Mouse (Mus musculus) ES-E14 (cell line): Measurements from ENCODE around the gene Mvd. TPM values are rescaled to one million over a fixed set of nuclear protein-coding genes. Genes with fewer than 3 reads are reported as not detected.

Experiments used
- DNase-seq: peaks from one replicate; pipeline ENCODE4 v3.0.0-alpha.2; 2013; ENCODE audit warnings: low read depth, low spot score
- H3K27ac ChIP-seq: 2 replicates; pipeline ENCODE4 v1.5.1; 2012; ENCODE audit warnings: low read depth, mild to moderate bottlenecking, low read length, moderate library complexity, mixed read lengths; ENCODE audit not compliant: poor library complexity, insufficient read depth, severe bottlenecking
- H3K36me3 ChIP-seq: 2 replicates; pipeline ENCODE4 v1.6.1; 2012; ENCODE audit warnings: mild to moderate bottlenecking, low read length, moderate library complexity, mixed read lengths; ENCODE audit not compliant: control insufficient read depth, poor library complexity, insufficient read depth, severe bottlenecking
- H3K4me1 ChIP-seq, 2 experiments: fragments of 150-350 bp in 1 of 2; sonication (generic) in 1 of 2; 2 replicates each; pipeline ENCODE4 v1.6.1; 2012; ENCODE audit warnings: low read length in 2 of 2, mild to moderate bottlenecking in 1 of 2, mixed read lengths in 1 of 2; ENCODE audit not compliant: control insufficient read depth in 2 of 2, insufficient read depth in 2 of 2, poor library complexity in 1 of 2
- H3K4me3 ChIP-seq, 2 experiments: fragments of 150-350 bp in 1 of 2; sonication (generic) in 1 of 2; 2 replicates each; pipeline ENCODE4 v1.5.1; 2012; ENCODE audit warnings: low read length in 2 of 2, low read depth in 1 of 2, mild to moderate bottlenecking in 1 of 2, mixed read lengths in 1 of 2; ENCODE audit not compliant: insufficient read depth in 1 of 2, poor library complexity in 1 of 2, severe bottlenecking in 1 of 2
- H3K9ac ChIP-seq: 2 replicates; pipeline ENCODE4 v1.6.1; 2012; ENCODE audit warnings: low read depth, mild to moderate bottlenecking, low read length, mixed read lengths; ENCODE audit not compliant: poor library complexity, insufficient read depth, severe bottlenecking
- H3K9me3 ChIP-seq: fragments of 150-350 bp; sonication (generic); 2 replicates; pipeline ENCODE4 v1.6.1; 2012; ENCODE audit warnings: low read depth, mild to moderate bottlenecking, low read length; ENCODE audit not compliant: control insufficient read depth, insufficient read depth
- CHD2 ChIP-seq: IDR thresholded peaks from 2 replicates; pipeline ENCODE4 v1.6.1; 2014; ENCODE audit warnings: mild to moderate bottlenecking, low read depth, low read length, inconsistent platforms
- HCFC1 ChIP-seq: IDR thresholded peaks from 2 replicates; pipeline ENCODE4 v1.6.1; 2012; ENCODE audit warnings: low read length, inconsistent platforms, borderline replicate concordance; ENCODE audit not compliant: insufficient read depth
- MAFK ChIP-seq: IDR thresholded peaks from 2 replicates; pipeline ENCODE4 v1.6.1; 2014; ENCODE audit warnings: mild to moderate bottlenecking, low read depth, low read length, inconsistent platforms; ENCODE audit not compliant: insufficient read depth
- ZC3H11A ChIP-seq: IDR thresholded peaks from 2 replicates; pipeline ENCODE4 v1.6.1; 2012; ENCODE audit warnings: low read depth, mild to moderate bottlenecking, inconsistent platforms, low read length, borderline replicate concordance
- ZNF384 ChIP-seq: IDR thresholded peaks from 2 replicates; pipeline ENCODE4 v1.6.1; 2012; ENCODE audit warnings: low read depth, low read length, inconsistent platforms
- in situ Hi-C, 2 experiments: fragments of 600-800 bp; cut with MboI; formaldehyde crosslinking; loops; one replicate each; pipeline ENCODE4 v1.15.1; 2025; ENCODE audit warnings: low sequenced_read_pairs in 2 of 2, inconsistent platforms in 1 of 2; ENCODE audit not compliant: unreplicated experiment in 2 of 2
- total RNA-seq: library from RNA; depleted of rRNA; stranded (reverse); fragments of 300-350 nt; gene quantifications from 2 replicates; pipeline ENCODE4 v1.2.3, GENCODE M21; 2012; rRNA removed

The Mvd gene
- total RNA-seq, 1 experiment = 35.2 TPM

DNA sequence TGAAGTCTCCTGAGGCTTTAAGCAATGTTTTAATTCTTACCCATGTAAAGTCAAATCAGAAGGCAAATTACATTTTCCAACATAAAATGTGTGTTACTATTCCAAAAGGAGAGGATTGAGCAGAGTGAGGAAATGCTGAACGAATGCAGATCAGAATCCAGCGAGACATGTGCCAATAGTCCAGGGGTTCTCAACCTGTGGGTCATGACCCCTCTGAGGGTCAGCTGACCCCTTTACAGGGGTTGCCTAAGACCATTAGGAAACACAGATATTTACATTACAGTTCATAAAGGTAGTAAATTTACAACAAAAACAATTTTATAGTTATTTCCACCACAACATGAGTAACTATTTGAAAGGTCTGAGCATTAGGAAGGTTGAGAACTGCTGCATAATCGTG, 52.5 kb downstream of the Mvd start:
- no peak for DNase-seq
- Histone ChIP-seq H3K4me3 (no peak overlapping the region), H3K27ac (no peak overlapping the region), H3K9me3 (no peaks in the 10 kb centered on the region), H3K4me1 (no peaks in the 10 kb centered on the region; a peak in 1 of 4 replicates), H3K36me3 (peaks cover 46% of the 10 kb centered on the region), H3K9ac (no peak overlapping the region)
- in situ Hi-C loops = no loop called here
- TF ChIP-seq MAFK (no peak), ZC3H11A (no peak), ZNF384 (no peak), HCFC1 (no peak), CHD2 (peak; percentile 81)

DNA sequence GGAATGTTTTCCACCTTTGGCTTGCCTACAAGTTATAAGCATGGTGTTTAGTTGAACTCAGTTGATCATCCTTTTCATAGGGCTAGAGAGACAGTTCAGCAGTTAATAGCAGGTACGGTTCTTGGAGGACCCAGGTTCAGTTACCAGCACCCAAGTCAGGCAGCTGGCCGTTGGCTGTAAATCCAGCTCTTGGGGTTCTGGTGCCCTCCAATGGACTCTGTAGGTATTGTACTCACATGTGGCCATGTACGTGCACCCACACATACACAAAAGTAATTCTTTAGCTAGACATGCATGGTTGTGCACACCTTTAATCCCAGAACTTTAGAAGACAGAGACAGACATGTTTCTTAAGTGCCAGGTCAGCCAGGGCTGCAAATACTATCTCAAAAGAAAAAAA, 53.9 kb downstream of the Mvd start:
- Histone ChIP-seq H3K27ac (no peak overlapping the region), H3K36me3 (peaks cover 54% of the 10 kb centered on the region), H3K4me1 (no peaks in the 10 kb centered on the region), H3K4me3 (no peak overlapping the region), H3K9ac (no peak overlapping the region), H3K9me3 (no peaks in the 10 kb centered on the region)
- TF ChIP-seq HCFC1 (no peak), MAFK (no peak), CHD2 (no peak), ZC3H11A (no peak; the same call in 1 of the 2 replicates), ZNF384 (no peak)
- in situ Hi-C loops = no loop called here
- DNase-seq = peak; percentile 17

Other genes starting within 250 kb of the Mvd start
- gene Zfpm1, start 161.3 kb downstream of the Mvd start, total RNA-seq = 7.8 and 8.5 TPM in 2 replicates
- not detected in 2 replicates for gene Trhr2, start 82.7 kb downstream of the Mvd start, total RNA-seq
- 87.1 and 90.4 TPM in 2 replicates for gene Zc3h18, start 66.8 kb downstream of the Mvd start, total RNA-seq
- gene Il17c, start 21.4 kb downstream of the Mvd start, total RNA-seq = 0.58 TPM in 1 of 2 replicates, not detected in the other
- 78.7 and 107 TPM in 2 replicates for gene Cyba, start 10.5 kb downstream of the Mvd start, total RNA-seq
- 4.2 and 8.2 TPM in 2 replicates for gene Snai3, start 17.3 kb upstream of the Mvd start, total RNA-seq
- 10.8 and 15.0 TPM in 2 replicates for gene Rnf166, start 32.6 kb upstream of the Mvd start, total RNA-seq
- gene Ctu2, start 32.7 kb upstream of the Mvd start, total RNA-seq = 79.8 and 96.0 TPM in 2 replicates
- 204 and 335 TPM in 2 replicates for gene Piezo1, start 107.9 kb upstream of the Mvd start, total RNA-seq
- gene Cdt1, start 124.6 kb upstream of the Mvd start, total RNA-seq = 139 and 168 TPM in 2 replicates
- 400 and 412 TPM in 2 replicates for gene Aprt, start 133.5 kb upstream of the Mvd start, total RNA-seq
- gene Galns, start 168.0 kb upstream of the Mvd start, total RNA-seq = 8.9 and 9.2 TPM in 2 replicates
- 53.2 and 56.1 TPM in 2 replicates for gene Trappc2l, start 168.2 kb upstream of the Mvd start, total RNA-seq
- not detected in 2 replicates for gene Pabpn1l, start 179.3 kb upstream of the Mvd start, total RNA-seq